Mouse (Mus musculus) regulatory T cell (primary cell): Measurements from ENCODE around the gene Tatdn2.

Source experiments
- in situ Hi-C: fragments of 300-600 bp; cut with MboI, MseI; formaldehyde crosslinking; loops from one replicate; pipeline ENCODE4 v1.15.1; 2025; ENCODE audit warnings: high pct_unique_total_duplicates

The Tatdn2 gene

GRCm38 (mm10) chr6:113696582-113697221 is at the start of gene Tatdn2:
TSS of gene Tatdn2 (plus strand) at chr6:113697050.
- in situ Hi-C loops: loop anchor here (10.0 kb wide), 1 partner anchor 652 kb away; the partner anchor contains the start of gene Thumpd3

- in situ Hi-C loops: no loop called here
These were observed 47.3 kb upstream of the Tatdn2 start for GRCm38 (mm10) chr6:113649346-113650196.

GRCm38 (mm10) chr6:113650197-113650640 is 46.6 kb upstream of the Tatdn2 start:
- in situ Hi-C loops: no loop called here

DNA sequence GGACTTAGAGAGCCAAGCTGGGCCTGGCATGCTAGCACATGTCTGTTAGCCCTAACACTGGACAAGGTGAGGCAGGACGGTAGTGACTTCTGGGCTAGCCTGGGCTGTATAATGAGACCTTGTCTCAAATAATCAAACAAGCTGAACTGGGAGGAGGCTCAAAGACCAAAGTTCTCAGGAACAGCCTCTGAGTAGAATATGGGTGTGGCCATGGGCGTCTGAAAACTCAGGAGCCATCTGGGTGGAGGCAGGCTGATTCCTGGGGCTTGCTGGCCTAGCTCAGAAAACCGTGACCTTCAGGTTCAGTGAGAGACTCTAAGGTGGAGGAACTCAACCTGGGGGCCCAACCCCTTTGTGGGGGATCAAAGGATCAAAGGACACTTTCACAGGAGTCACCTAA is 45.2 kb upstream of the Tatdn2 start:
- in situ Hi-C loops: no loop called here

- in situ Hi-C loops: no loop called here
These were observed 43.3 kb upstream of the Tatdn2 start for GRCm38 (mm10) chr6:113653551-113653950.

DNA sequence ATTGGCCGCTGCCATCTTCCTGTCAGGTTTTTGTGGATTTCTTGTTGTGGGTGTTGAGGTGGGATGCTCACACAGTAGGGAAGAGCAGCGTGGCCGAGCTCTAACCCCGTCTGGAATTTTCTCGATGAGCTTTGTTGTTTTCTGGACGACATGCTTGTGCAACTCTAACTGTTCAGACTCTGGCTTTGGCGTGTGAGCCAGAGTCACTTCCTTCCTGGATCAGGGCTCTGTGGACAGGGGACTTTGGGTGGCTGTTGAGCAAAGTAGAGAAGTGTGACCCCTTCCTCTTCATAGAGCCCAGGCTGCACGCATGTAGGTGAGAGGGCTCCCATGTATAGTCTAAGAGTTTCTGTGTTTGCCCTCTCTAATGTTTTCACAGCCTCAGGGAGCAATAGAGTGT is 42.7 kb upstream of the Tatdn2 start:
- in situ Hi-C loops: no loop called here

GRCm38 (mm10) chr6:113654753-113655397 is 42.0 kb upstream of the Tatdn2 start:
- in situ Hi-C loops: no loop called here

DNA sequence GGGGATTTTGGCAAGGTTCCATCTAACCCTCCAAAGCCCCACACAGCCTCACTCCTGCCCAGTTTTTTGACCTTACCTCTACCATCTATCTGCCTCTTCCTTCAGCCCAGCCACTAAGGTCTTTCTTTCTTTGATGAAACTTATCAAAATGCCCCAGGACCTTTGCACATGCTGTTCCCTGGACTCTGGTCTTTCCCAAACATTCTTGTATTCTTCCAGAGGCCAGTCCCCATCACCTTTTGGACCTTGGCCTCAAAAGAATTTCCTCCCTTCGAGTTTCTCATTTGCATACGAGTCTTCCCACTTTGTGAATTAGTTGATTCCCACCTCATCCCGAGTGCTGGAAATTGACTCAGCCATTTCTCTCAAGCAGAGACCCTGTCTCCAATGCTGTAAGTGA is 41.4 kb upstream of the Tatdn2 start:
- in situ Hi-C loops: no loop called here

DNA sequence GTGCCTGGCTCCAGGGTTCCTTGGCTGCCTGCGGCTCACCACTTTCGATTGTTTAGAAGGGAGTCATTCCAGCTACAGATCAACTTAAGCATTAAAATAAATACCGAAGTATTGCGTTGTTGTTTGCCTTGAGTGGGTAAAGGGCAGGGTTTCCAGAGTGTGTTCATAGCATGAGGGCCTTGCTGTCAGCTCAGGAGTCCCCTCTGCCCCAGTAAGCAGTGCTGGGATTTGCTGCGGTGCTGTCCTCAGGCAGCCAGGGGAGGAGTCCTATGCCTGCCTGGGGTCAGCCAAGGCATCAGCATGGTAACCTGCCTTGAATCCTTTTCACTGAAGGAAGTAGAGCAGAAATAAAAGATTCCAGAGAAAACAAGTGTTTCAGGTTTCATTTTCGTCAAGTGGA is 40.0 kb upstream of the Tatdn2 start:
- in situ Hi-C loops: no loop called here

DNA sequence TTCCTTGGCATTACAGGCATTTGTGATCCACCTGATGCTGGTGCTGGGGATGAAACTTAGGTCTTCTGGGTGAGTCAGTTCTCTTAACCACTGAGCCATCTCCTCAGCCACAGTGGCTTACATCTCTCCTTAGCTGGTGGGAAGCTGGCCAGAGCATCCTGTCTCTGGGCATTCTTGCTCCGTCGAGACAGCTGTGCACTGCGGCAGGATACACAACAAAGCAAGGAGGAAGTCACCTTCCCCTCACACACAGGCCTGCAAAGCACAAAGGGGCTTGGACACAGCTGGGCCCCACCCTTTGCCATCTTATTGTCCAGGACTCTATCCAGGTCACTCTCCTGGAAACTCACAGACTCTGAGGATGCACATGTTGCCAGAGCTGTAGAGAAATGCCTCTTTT is 38.6 kb upstream of the Tatdn2 start:
- in situ Hi-C loops: no loop called here

DNA sequence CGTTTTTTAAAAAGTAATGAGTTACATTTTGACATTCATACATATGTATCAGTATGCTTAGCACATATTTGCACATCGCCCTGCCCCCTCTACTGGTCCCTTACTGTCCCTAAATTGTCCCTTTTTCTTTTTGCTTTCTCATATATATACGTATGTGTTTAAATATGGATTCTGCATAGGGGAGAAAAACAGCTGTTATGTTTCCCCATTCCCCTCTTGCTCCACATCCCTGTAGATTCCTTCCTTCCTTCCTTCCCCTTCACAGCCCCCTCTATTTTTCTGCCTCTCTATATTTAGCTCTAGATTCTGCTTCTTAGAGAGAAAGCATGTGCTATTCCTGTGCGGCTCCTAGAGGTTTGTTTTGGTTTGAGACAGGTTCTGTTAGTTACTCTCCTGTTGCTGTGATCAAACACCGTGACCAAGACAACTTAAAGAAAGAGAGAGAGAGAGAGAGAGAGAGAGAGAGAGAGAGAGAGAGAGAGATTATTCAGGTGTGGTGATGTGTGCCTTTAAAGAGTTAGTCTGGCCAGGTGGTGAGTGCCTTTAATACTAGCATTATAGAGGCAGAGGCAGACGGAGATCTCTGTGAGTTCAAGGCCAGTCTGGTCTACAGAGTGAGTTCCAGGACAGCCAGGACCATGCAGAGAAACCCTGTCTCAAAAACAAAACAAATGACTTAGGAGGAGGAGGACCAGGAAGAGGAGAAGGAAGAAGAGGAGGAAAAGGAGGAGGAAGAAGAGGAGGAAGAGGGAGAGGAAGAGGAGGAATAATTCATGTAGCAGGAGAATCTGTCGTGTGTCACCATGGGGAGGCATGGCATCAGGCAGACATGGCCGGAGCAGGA is 37.0 kb upstream of the Tatdn2 start:
- in situ Hi-C loops: no loop called here

DNA sequence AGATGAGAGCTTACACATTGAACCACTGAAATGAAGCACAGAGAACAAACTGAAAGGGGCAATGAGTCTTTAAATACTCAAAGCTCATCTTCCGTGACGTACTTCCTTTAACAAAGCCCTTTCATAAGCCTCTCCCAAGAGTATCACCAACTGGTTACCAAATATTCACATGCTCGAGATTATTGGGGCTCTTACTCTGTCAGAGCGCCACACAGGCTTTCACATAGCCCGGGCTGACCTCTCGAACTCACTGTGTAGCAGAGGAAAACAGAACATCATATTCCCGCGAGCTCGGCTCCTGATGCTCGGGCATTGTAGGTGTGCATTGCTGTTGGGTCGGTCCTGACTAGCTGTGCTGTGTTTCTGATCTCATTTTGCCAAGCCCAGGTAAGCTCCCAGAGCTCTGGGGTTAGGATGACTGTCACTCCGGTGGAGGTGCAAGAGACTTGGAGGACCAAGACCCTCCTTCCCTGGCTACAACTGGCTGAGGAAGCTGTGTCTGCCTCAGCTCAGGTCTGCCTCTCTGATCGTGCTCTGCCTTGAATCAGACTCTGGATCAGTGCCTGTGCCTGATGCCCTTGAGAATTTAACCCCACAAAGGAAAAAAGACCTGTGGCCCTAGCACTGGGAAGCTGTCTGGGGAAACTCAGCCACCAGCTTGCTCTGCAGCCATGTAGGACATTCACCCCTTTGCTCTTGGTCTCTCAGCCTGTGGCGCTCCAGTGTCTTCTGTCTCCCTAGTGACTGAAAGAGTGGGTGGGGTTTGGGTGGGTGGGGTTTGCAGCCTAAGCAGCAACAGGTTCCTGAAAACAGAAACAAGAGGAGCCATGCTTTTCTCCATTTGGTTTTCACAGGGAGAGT is 36.1 kb upstream of the Tatdn2 start:
- in situ Hi-C loops: no loop called here

- in situ Hi-C loops: no loop called here
These were observed 35.3 kb upstream of the Tatdn2 start for GRCm38 (mm10) chr6:113661353-113662241.

- in situ Hi-C loops: no loop called here
These were observed 33.7 kb upstream of the Tatdn2 start for GRCm38 (mm10) chr6:113662964-113663700.

- in situ Hi-C loops: no loop called here
These were observed 32.5 kb upstream of the Tatdn2 start for GRCm38 (mm10) chr6:113664305-113664704.

GRCm38 (mm10) chr6:113667611-113668122 is 29.2 kb upstream of the Tatdn2 start:
- in situ Hi-C loops: no loop called here

- in situ Hi-C loops: no loop called here
These were observed 28.3 kb upstream of the Tatdn2 start for GRCm38 (mm10) chr6:113668287-113669154.

DNA sequence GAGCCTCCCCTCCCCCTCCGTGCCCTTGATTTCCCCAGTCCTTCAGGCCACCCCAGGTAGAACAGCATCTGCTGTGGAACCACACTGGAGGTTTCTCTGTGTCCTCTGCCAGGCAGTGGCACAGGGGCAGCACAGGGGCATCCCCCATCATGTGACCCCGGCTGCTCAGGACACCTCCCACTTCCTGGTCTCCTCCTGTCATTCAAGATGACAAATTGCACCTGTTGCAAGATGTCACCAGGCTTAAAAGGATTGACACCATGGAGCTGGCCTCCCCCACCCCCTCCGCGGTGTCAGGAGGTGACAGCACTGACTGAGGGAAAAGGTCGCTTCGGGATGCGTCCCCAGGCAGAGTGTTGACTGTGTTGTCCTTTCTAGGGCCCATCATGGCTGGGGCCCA is 27.0 kb upstream of the Tatdn2 start:
- in situ Hi-C loops: loop anchor here (5.0 kb wide), 1 partner anchor 33 kb away; the partner anchor contains the start of gene Irak2
